Mouse (Mus musculus) testis, adult 2 months (tissue): ENCODE results near the gene Llgl2.
A peak's percentile ranks its signal among the peaks of the same experiment; 100 is the strongest.

ENCODE experiments used
- CTCF ChIP-seq: fragments of 200-500 bp; IDR thresholded peaks from 2 replicates; pipeline ENCODE4 v1.5.1; 2012; ENCODE audit warnings: low read depth, mild to moderate bottlenecking, inconsistent platforms, low read length, moderate library complexity; ENCODE audit not compliant: control insufficient read depth, insufficient read depth, insufficient replicate concordance
- POLR2A ChIP-seq: fragments of 200-500 bp; IDR thresholded peaks from 2 replicates; pipeline ENCODE4 v1.6.1; 2012; ENCODE audit warnings: low read depth, mild to moderate bottlenecking, inconsistent platforms, low read length, moderate library complexity; ENCODE audit not compliant: control insufficient read depth

GRCm38 (mm10) chr11:115841044-115841443 lies 17.2 kb downstream of the Llgl2 start:
- TF ChIP-seq CTCF = peak; percentile 62; the same call in 1 of the 2 replicates
- TF ChIP-seq POLR2A = no peak
